Mouse (Mus musculus): ENCODE results near the gene Fam214a. TPM values are rescaled to one million over a fixed set of nuclear protein-coding genes. Genes with fewer than 3 reads are reported as not detected.

Gene Fam214a
- polyA plus RNA-seq, 1 experiment = 9.1 TPM

DNA sequence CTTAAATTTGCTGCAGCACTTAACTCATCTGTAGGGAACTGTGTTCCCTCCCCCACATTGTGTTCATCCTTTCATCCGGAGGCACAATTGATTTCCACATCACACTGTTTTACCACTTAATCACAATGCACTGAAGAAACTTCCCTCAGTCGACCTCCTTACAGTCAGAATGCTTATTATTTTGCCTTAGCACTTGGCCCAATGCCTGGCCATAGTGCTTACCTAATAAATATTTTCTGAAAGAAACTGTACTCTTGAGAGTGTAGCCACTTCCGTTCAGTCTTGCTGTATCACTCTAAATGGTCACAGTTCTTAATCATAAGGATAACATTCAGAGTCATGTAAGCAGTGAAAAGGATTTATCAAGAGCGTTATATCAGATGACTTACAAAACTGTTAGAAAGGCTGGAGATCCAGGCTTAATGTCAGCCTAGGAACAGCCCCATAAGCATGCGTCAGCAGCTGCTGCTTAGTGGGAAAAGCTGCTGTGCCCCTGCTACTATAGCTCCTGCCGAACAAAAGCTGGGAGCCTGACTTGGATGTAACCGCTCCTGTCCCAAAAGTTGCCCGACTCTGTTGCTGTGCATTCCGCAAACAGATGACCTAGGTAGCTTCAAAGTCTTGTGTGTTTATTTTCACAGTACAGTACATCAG lies 112.1 kb downstream of the Fam214a start:
- Histone ChIP-seq H3K36me3 (ENCODE audit: control insufficient read depth, insufficient read depth, low read length) (peaks cover 2% of the 10 kb centered on the region; the same call in 1 of the 2 replicates), H3K4me1 (ENCODE audit: control insufficient read depth, insufficient read depth, insufficient read length) (no peaks in the 10 kb centered on the region), H3K4me3 (ENCODE audit: extremely low read depth, insufficient read depth, insufficient read length) (no peak overlapping the region), H3K27ac (ENCODE audit: insufficient read depth, low read length) (no peak overlapping the region), H3K27me3 (ENCODE audit: control insufficient read depth, insufficient read depth, low read length) (no peaks in the 10 kb centered on the region)
- WGBS = 78% methylated on average over 9 of the region's 9 CpGs
- no peak for DNase-seq (ENCODE audit: low read depth in 1 of 2, low spot score in 2 of 2)
- TF ChIP-seq CTCF (IDR thresholded peaks at IDR 0.05; ENCODE audit: extremely low read depth, insufficient read depth, insufficient read length, insufficient replicate concordance) (no peak), POLR2A (IDR thresholded peaks at IDR 0.05; ENCODE audit: low read depth, low read length) (no peak)

DNA sequence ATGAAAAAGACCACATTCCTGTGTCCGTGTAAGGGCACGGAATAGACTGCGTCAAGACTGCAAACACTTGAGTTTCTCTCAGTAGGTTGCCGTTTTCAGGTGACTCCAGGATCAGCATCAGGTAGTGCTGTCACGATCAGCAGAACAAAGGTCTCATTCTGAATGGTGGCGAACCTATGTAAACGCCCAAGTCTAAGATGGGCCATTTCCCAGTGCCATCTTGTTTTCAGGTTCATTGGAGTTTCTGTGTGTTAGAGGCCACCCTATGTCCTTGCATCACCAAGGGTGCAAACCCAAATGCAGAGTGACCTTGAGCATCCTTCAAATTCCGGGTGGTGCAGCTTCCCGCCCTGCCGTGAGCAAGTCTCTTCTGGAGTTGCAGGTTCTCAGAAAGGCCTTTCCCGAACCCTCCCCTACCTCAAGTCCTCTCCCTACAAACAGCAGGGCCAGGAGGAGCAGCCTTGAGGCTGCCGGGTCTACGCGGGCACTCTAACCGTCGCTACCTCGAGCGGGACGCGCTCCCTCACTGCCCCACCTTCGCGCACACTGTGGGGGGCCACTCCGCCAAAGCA lies 117.9 kb downstream of the Fam214a start, which contains the start of gene Myo5a:
TSS of gene Myo5a (plus strand) at position 559 of the 572 bp plus-strand sequence.
- peak within 1 kb of the TSS; percentile 98 for H3K4me3 ChIP-seq (ENCODE audit: extremely low read depth, insufficient read depth, insufficient read length)
- peak within 1 kb of the TSS; percentile 98 for H3K27ac ChIP-seq (ENCODE audit: insufficient read depth, low read length)
- no peak for DNase-seq (ENCODE audit: low read depth in 1 of 2, low spot score in 2 of 2)
- H3K36me3 ChIP-seq (ENCODE audit: control insufficient read depth, insufficient read depth, low read length) = no peaks in the 10 kb centered on the region
- TF ChIP-seq POLR2A (IDR thresholded peaks at IDR 0.05; ENCODE audit: low read depth, low read length) (no peak), CTCF (IDR thresholded peaks at IDR 0.05; ENCODE audit: extremely low read depth, insufficient read depth, insufficient read length, insufficient replicate concordance) (no peak)
- WGBS = 33% methylated on average over 23 of the region's 23 CpGs
- no peaks in the 10 kb centered on the region for H3K27me3 ChIP-seq (ENCODE audit: control insufficient read depth, insufficient read depth, low read length)
- H3K4me1 ChIP-seq (ENCODE audit: control insufficient read depth, insufficient read depth, insufficient read length) = no peaks in the 10 kb centered on the region; the same call in none of the 2 replicates

DNA sequence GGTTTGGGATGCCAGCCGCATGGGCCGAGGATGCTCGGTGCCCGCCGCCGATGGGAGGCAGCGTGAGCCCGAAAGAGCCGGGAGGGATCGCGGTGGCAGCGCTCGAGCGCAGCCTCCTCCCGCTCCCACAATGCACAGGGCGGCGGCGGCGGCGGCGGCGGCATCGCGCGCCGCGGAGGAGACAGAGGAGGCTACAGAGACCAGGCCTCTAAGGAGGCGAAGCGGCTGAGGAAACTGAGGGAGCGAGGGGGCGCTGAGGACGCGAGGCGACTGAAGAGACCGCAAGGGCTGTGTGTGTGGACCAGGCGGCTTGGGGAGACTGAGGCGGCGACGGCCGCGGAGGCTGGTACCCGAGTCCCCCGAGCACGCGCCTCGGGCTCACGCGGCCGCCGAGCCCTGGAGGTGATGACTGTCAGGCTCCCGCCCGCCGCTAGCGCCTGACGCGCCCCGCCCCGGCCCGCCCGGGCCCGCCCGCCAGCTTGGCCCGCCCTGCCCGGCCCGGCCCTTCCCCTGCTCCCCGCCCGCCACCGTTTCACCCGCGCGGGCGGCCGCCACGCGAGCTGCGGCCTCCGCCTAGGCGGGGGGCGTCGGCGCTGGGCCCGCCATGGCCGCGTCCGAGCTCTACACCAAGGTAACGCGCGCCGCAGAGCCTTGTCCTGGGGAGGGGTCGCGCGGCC lies 118.5 kb downstream of the Fam214a start:
- WGBS = 1% methylated on average over 41 of the region's 92 CpGs
- Histone ChIP-seq H3K4me3 (ENCODE audit: extremely low read depth, insufficient read depth, insufficient read length) (peak overlapping the region; percentile 98), H3K27ac (ENCODE audit: insufficient read depth, low read length) (peak overlapping the region; percentile 98), H3K36me3 (ENCODE audit: control insufficient read depth, insufficient read depth, low read length) (no peaks in the 10 kb centered on the region), H3K27me3 (ENCODE audit: control insufficient read depth, insufficient read depth, low read length) (no peaks in the 10 kb centered on the region), H3K4me1 (ENCODE audit: control insufficient read depth, insufficient read depth, insufficient read length) (no peaks in the 10 kb centered on the region; the same call in none of the 2 replicates)
- no peak for TF ChIP-seq CTCF (IDR thresholded peaks at IDR 0.05; ENCODE audit: extremely low read depth, insufficient read depth, insufficient read length, insufficient replicate concordance)
- peak; percentile 14; the same call in 1 of the 2 replicates for TF ChIP-seq POLR2A (IDR thresholded peaks at IDR 0.05; ENCODE audit: low read depth, low read length)
- DNase-seq (ENCODE audit: low read depth in 1 of 2, low spot score in 2 of 2) = peak; percentile 50 to 78

DNA sequence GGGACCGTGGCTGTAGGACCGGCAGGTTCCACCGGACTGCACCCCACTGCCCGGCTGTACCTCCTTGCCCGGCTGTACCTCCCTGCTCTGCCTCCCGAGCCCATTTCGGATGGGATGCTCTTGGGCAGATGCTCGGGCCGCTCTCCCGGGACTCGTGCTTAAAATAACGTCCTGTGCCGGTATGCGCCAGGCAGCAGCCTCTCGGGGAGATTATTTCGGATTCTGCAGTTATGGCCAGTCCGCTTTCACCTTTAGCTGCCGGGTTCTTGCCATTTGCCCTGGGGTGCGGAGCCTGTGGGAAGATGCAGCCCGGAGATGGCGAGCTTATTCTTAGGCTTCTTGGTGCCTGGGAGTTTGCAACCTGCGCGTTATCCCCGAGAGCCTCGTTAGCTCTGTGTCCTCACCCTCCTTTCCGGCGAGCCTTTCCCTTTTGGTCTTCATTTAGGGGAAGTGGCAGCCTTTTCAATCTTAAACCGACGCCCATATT lies 119.1 kb downstream of the Fam214a start:
- DNase-seq (ENCODE audit: low read depth in 1 of 2, low spot score in 2 of 2) = peak in 1 of 2 experiments; percentile 49
- peak overlapping the region; percentile 98 for H3K4me3 ChIP-seq (ENCODE audit: extremely low read depth, insufficient read depth, insufficient read length)
- under 1% methylated on average over 29 of the region's 29 CpGs for WGBS
- peak overlapping the region; percentile 78 for H3K27ac ChIP-seq (ENCODE audit: insufficient read depth, low read length)
- no peak for TF ChIP-seq CTCF (IDR thresholded peaks at IDR 0.05; ENCODE audit: extremely low read depth, insufficient read depth, insufficient read length, insufficient replicate concordance)
- TF ChIP-seq POLR2A (IDR thresholded peaks at IDR 0.05; ENCODE audit: low read depth, low read length) = no peak; the same call in 1 of the 2 replicates
- no peaks in the 10 kb centered on the region for H3K36me3 ChIP-seq (ENCODE audit: control insufficient read depth, insufficient read depth, low read length)
- H3K4me1 ChIP-seq (ENCODE audit: control insufficient read depth, insufficient read depth, insufficient read length) = no peaks in the 10 kb centered on the region; the same call in none of the 2 replicates
- no peaks in the 10 kb centered on the region for H3K27me3 ChIP-seq (ENCODE audit: control insufficient read depth, insufficient read depth, low read length)

DNA sequence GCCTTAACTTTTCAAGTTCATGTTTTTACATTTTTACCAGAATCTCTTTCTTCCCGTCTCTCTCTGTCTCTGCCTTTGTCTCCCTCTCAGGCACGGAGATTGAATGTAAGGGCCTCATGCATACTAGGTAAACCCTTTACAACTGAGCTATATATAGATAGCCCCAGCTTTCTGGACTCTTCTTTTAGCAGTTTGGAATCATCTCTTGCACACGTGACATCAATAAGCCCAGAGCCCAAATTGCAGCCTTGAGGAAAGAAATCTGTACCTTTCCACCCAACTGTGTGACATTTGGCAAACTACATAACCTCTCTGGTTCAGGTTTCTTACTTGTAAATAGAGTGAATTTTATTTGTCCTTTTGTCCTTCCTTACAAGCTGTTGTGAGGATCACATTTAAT lies 119.7 kb downstream of the Fam214a start:
- peak overlapping the region; percentile 23 for H3K4me3 ChIP-seq (ENCODE audit: extremely low read depth, insufficient read depth, insufficient read length)
- no peak for TF ChIP-seq CTCF (IDR thresholded peaks at IDR 0.05; ENCODE audit: extremely low read depth, insufficient read depth, insufficient read length, insufficient replicate concordance)
- no peak for TF ChIP-seq POLR2A (IDR thresholded peaks at IDR 0.05; ENCODE audit: low read depth, low read length)
- H3K27ac ChIP-seq (ENCODE audit: insufficient read depth, low read length) = no peak overlapping the region
- DNase-seq (ENCODE audit: low read depth in 1 of 2, low spot score in 2 of 2) = no peak
- no peaks in the 10 kb centered on the region for H3K27me3 ChIP-seq (ENCODE audit: control insufficient read depth, insufficient read depth, low read length)
- WGBS = 45% methylated on average over 3 of the region's 3 CpGs
- no peaks in the 10 kb centered on the region; the same call in none of the 2 replicates for H3K4me1 ChIP-seq (ENCODE audit: control insufficient read depth, insufficient read depth, insufficient read length)
- no peaks in the 10 kb centered on the region for H3K36me3 ChIP-seq (ENCODE audit: control insufficient read depth, insufficient read depth, low read length)

DNA sequence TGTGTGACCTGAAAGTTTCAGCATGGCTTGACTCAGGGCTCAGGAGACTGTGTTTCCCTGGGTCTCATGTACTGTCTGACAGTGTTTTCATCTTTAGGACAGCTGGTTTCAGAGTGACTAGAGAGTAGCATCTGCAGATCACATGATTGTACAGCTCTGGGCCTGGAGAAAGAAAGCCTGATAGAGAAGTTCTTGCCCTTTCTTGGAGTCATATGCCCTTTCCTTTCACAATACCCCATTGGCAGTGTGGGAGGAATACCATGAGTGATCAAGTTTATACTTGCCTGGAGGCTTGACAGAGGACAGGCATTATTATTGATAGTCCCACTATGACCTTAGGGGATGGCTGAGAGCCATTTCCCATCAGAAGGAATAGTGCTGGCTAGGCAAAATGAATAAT lies 124.5 kb downstream of the Fam214a start:
- no peaks in the 10 kb centered on the region; the same call in 1 of the 2 replicates for H3K4me1 ChIP-seq (ENCODE audit: control insufficient read depth, insufficient read depth, insufficient read length)
- DNase-seq (ENCODE audit: low read depth in 1 of 2, low spot score in 2 of 2) = no peak
- no peak overlapping the region for H3K4me3 ChIP-seq (ENCODE audit: extremely low read depth, insufficient read depth, insufficient read length)
- H3K27me3 ChIP-seq (ENCODE audit: control insufficient read depth, insufficient read depth, low read length) = no peaks in the 10 kb centered on the region
- H3K36me3 ChIP-seq (ENCODE audit: control insufficient read depth, insufficient read depth, low read length) = no peaks in the 10 kb centered on the region
- H3K27ac ChIP-seq (ENCODE audit: insufficient read depth, low read length) = no peak overlapping the region
- no peak for TF ChIP-seq CTCF (IDR thresholded peaks at IDR 0.05; ENCODE audit: extremely low read depth, insufficient read depth, insufficient read length, insufficient replicate concordance)
- TF ChIP-seq POLR2A (IDR thresholded peaks at IDR 0.05; ENCODE audit: low read depth, low read length) = no peak

Other genes with a start within 250 kb of the Fam214a start
- 0.06 and 0.09 TPM in 2 replicates for gene Onecut1, start 91.0 kb upstream of the Fam214a start, polyA plus RNA-seq (2012; rRNA removed)
- gene Arpp19, start 84.7 kb downstream of the Fam214a start, polyA plus RNA-seq (2012; rRNA removed) = 4.7 and 6.1 TPM in 2 replicates
- 8.9 and 11.1 TPM in 2 replicates for gene Myo5a, start 118.1 kb downstream of the Fam214a start, polyA plus RNA-seq (2012; rRNA removed)